Mouse (Mus musculus): Measurements from ENCODE around the gene Hpcal1.

Hpcal1 gene

GRCm38 (mm10) chr12:17715720-17716478 lies 25.2 kb downstream of the Hpcal1 start:
- DNase-seq = no peak

GRCm38 (mm10) chr12:17717257-17717656 lies 26.6 kb downstream of the Hpcal1 start:
- DNase-seq = no peak

- peak; percentile 24 for DNase-seq
These were observed 27.5 kb downstream of the Hpcal1 start for GRCm38 (mm10) chr12:17718146-17718545.

- DNase-seq = no peak
These were observed 30.4 kb downstream of the Hpcal1 start for GRCm38 (mm10) chr12:17721058-17721457.

GRCm38 (mm10) chr12:17722452-17723181 lies 32.0 kb downstream of the Hpcal1 start:
- no peak for DNase-seq

- no peak for DNase-seq
These were observed 32.5 kb downstream of the Hpcal1 start for GRCm38 (mm10) chr12:17723182-17723570.

- no peak for DNase-seq
These were observed 33.3 kb downstream of the Hpcal1 start for GRCm38 (mm10) chr12:17723999-17724398.

GRCm38 (mm10) chr12:17724412-17725090 lies 33.9 kb downstream of the Hpcal1 start:
- DNase-seq = no peak

- no peak for DNase-seq
These were observed 34.9 kb downstream of the Hpcal1 start for GRCm38 (mm10) chr12:17725592-17725991.

- DNase-seq = no peak
These were observed 36.1 kb downstream of the Hpcal1 start for GRCm38 (mm10) chr12:17726576-17727320.

- DNase-seq = peak; percentile 67
These were observed 37.2 kb downstream of the Hpcal1 start for GRCm38 (mm10) chr12:17727676-17728339.

- DNase-seq = peak; percentile 58
These were observed 38.7 kb downstream of the Hpcal1 start for GRCm38 (mm10) chr12:17729211-17729900.

- DNase-seq = peak; percentile 35
These were observed 41.4 kb downstream of the Hpcal1 start for GRCm38 (mm10) chr12:17732006-17732405.

- DNase-seq = no peak
These were observed 41.9 kb downstream of the Hpcal1 start for GRCm38 (mm10) chr12:17732546-17732945.

GRCm38 (mm10) chr12:17733114-17733904 lies 42.7 kb downstream of the Hpcal1 start:
- peak; percentile 32 for DNase-seq

- DNase-seq = no peak
These were observed 45.7 kb downstream of the Hpcal1 start for GRCm38 (mm10) chr12:17736396-17736795.

- DNase-seq = no peak
These were observed 46.4 kb downstream of the Hpcal1 start for GRCm38 (mm10) chr12:17736859-17737577.

GRCm38 (mm10) chr12:17737808-17738207 lies 47.2 kb downstream of the Hpcal1 start:
- DNase-seq = no peak

- DNase-seq = peak; percentile 58
These were observed 47.8 kb downstream of the Hpcal1 start for GRCm38 (mm10) chr12:17738473-17738872.

- DNase-seq = no peak
These were observed 49.6 kb downstream of the Hpcal1 start for GRCm38 (mm10) chr12:17740226-17740625.

Measured in kidney, postnatal 10 days (tissue).